Mouse (Mus musculus) brain, embryonic 14.5 days (tissue): Measurements from ENCODE around the gene Vac14.

Experiments
- CTCF ChIP-seq: fragments of 200-500 bp; IDR thresholded peaks from 2 replicates; pipeline ENCODE4 v1.5.1; 2012; ENCODE audit warnings: inconsistent platforms, mild to moderate bottlenecking, moderate library complexity, borderline replicate concordance; ENCODE audit not compliant: insufficient read depth, insufficient read length; ENCODE audit errors: extremely low read depth
- POLR2A ChIP-seq: fragments of 200-500 bp; IDR thresholded peaks from 2 replicates; pipeline ENCODE4 v1.6.1; 2012; ENCODE audit warnings: mild to moderate bottlenecking, inconsistent platforms, borderline replicate concordance; ENCODE audit not compliant: poor library complexity, insufficient read depth, insufficient read length, severe bottlenecking; ENCODE audit errors: extremely low read depth

- no peak for TF ChIP-seq POLR2A
- no peak for TF ChIP-seq CTCF
Observed at GRCm38 (mm10) chr8:110761988-110762387, 143.6 kb downstream of the Vac14 start.
